Mouse (Mus musculus): ENCODE results near the gene Tcf7. TPM values are rescaled to one million over a fixed set of nuclear protein-coding genes. Genes with fewer than 3 reads are reported as not detected.
A peak's percentile ranks its signal among the peaks of the same experiment; 100 is the strongest.

Gene Tcf7
- polyA plus RNA-seq, 1 experiment from 2014 or later, result 1.0 TPM

DNA sequence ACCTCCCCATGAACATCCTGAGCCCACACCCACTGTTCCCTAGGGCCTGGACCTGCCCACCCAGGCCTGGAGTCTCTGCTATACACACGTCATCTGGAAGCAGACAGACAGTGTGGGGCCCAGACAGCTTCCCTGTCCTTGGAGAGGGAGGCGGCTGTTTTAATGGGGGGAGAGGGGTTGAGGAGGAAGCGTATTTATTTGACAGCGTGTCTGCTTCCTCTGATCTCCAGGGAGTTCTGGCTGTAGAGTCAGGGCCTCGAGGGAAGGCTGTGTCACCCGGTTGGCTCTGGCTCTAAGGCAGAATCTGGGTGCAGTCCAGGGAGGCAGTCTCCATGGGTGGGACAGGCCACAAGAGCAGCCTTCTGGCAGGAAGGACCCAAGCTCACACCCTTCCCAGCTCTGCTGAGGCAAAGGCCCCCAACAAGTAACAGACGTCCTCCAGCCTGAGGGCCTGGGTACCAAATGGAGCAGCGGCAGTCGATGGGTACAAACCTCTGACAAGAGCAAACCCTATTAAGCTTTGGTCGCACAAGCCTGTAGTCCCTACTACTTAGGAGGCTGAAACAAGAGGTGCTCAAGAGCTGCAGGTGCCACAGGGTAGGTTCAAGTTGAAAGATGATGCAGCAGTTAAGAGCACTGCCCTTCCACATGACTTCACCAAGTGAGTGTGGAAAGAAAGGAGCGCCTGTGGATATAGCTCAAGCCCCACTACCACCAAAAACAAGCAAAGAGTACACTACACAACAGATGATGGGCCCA is 9.5 kb downstream of the Tcf7 start:
- ATAC-seq (ENCODE audit: low read depth), result peak; percentile 50
- Histone ChIP-seq H3K9ac (ENCODE audit: low read depth, low read length) (no peak overlapping the region), H3K27ac (ENCODE audit: low read length) (no peak overlapping the region), H3K4me1 (ENCODE audit: control insufficient read depth, low read depth, low read length) (no peaks in the 10 kb centered on the region), H3K9me3 (replicated peaks; ENCODE audit: control insufficient read depth, low read length) (no peaks in the 10 kb centered on the region), H3K27me3 (ENCODE audit: control insufficient read depth, insufficient read depth, low read depth, low read length) (no peaks in the 10 kb centered on the region), H3K36me3 (ENCODE audit: control insufficient read depth, insufficient read depth) (no peaks in the 10 kb centered on the region), H3K4me2 (ENCODE audit: low read depth, low read length) (no peak overlapping the region), H3K4me3 (ENCODE audit: low read depth, low read length) (no peak overlapping the region)
- 40% methylated on average over 11 of the region's 11 CpGs for WGBS (ENCODE audit: insufficient replicate concordance)

GRCm38 (mm10) chr11:52272619-52273018 is 10.2 kb downstream of the Tcf7 start:
- Histone ChIP-seq H3K27ac (ENCODE audit: low read length) (no peak overlapping the region), H3K9ac (ENCODE audit: low read depth, low read length) (no peak overlapping the region)

GRCm38 (mm10) chr11:52271765-52272495 is 10.9 kb downstream of the Tcf7 start:
- H3K4me1 ChIP-seq (ENCODE audit: control insufficient read depth, low read depth, low read length), result no peaks in the 10 kb centered on the region
- 69% methylated on average over 8 of the region's 8 CpGs for WGBS (ENCODE audit: insufficient replicate concordance)
- H3K9me3 ChIP-seq (replicated peaks; ENCODE audit: control insufficient read depth, low read length), result no peaks in the 10 kb centered on the region
- no peaks in the 10 kb centered on the region for H3K36me3 ChIP-seq (ENCODE audit: control insufficient read depth, insufficient read depth)
- H3K9ac ChIP-seq (ENCODE audit: low read depth, low read length), result no peak overlapping the region
- no peak overlapping the region for H3K4me3 ChIP-seq (ENCODE audit: low read depth, low read length)
- ATAC-seq (ENCODE audit: low read depth), result no peak
- no peak overlapping the region for H3K27ac ChIP-seq (ENCODE audit: low read length)
- H3K4me2 ChIP-seq (ENCODE audit: low read depth, low read length), result no peak overlapping the region
- no peaks in the 10 kb centered on the region for H3K27me3 ChIP-seq (ENCODE audit: control insufficient read depth, insufficient read depth, low read depth, low read length)

More at GRCm38 (mm10) chr11:52272619-52273018, 10.2 kb downstream of the Tcf7 start:
- H3K4me2 ChIP-seq (ENCODE audit: low read depth, low read length), result no peak overlapping the region
- WGBS (ENCODE audit: insufficient replicate concordance), result 59% methylated on average over 6 of the region's 6 CpGs
- no peaks in the 10 kb centered on the region for H3K4me1 ChIP-seq (ENCODE audit: control insufficient read depth, low read depth, low read length)
- ATAC-seq (ENCODE audit: low read depth), result no peak
- H3K9me3 ChIP-seq (replicated peaks; ENCODE audit: control insufficient read depth, low read length), result no peaks in the 10 kb centered on the region
- no peaks in the 10 kb centered on the region for H3K36me3 ChIP-seq (ENCODE audit: control insufficient read depth, insufficient read depth)
- no peak overlapping the region for H3K4me3 ChIP-seq (ENCODE audit: low read depth, low read length)
- no peaks in the 10 kb centered on the region for H3K27me3 ChIP-seq (ENCODE audit: control insufficient read depth, insufficient read depth, low read depth, low read length)

- Histone ChIP-seq H3K27ac (ENCODE audit: low read length) (no peak overlapping the region), H3K9me3 (replicated peaks; ENCODE audit: control insufficient read depth, low read length) (no peaks in the 10 kb centered on the region), H3K36me3 (ENCODE audit: control insufficient read depth, insufficient read depth) (no peaks in the 10 kb centered on the region), H3K4me2 (ENCODE audit: low read depth, low read length) (no peak overlapping the region), H3K4me1 (ENCODE audit: control insufficient read depth, low read depth, low read length) (no peaks in the 10 kb centered on the region), H3K9ac (ENCODE audit: low read depth, low read length) (no peak overlapping the region), H3K27me3 (ENCODE audit: control insufficient read depth, insufficient read depth, low read depth, low read length) (no peaks in the 10 kb centered on the region), H3K4me3 (ENCODE audit: low read depth, low read length) (no peak overlapping the region)
- ATAC-seq (ENCODE audit: low read depth), result no peak
- WGBS (ENCODE audit: insufficient replicate concordance), result 64% methylated on average over 6 of the region's 6 CpGs
Observed at GRCm38 (mm10) chr11:52269841-52270240, 13.0 kb downstream of the Tcf7 start.

DNA sequence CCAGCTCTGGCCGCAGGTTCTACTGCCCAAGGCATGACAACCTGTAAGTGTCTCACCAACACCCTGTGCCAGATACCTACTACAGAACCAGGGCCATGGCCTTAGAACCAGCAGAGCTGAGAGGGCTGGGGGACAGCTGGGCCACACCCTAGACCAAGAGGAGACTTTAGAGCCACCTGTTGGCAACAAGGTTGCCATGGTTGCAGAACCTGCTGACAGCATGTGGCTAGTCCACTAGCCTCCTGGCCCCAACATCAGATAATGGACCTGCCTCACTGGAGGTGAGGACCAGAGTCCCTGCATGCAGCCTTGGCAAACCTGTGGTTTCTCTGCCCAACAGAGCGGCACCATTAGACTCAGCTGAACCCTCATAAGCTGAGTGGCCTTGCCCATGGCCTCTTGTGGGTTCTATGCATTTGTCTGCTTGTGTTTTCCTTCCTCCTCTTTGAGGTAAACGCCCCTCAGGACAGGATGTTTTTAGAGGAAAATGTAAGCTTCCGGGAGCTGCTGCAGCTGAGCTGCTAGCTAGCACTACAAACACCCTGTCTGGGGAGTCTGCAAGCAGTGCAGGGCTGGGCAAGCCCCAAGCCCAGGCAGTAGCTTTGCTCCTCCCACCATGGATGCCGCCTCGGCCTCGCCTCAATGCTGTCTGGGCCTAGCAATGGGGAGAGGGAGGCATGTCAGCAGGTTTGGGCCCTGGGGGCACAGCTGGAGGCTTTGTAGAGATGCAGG is 14.5 kb downstream of the Tcf7 start:
- Histone ChIP-seq H3K4me1 (ENCODE audit: control insufficient read depth, low read depth, low read length) (no peaks in the 10 kb centered on the region), H3K9ac (ENCODE audit: low read depth, low read length) (no peak overlapping the region), H3K4me3 (ENCODE audit: low read depth, low read length) (no peak overlapping the region), H3K27ac (ENCODE audit: low read length) (no peak overlapping the region), H3K36me3 (ENCODE audit: control insufficient read depth, insufficient read depth) (no peaks in the 10 kb centered on the region), H3K27me3 (ENCODE audit: control insufficient read depth, insufficient read depth, low read depth, low read length) (no peaks in the 10 kb centered on the region), H3K9me3 (replicated peaks; ENCODE audit: control insufficient read depth, low read length) (no peaks in the 10 kb centered on the region), H3K4me2 (ENCODE audit: low read depth, low read length) (no peak overlapping the region)
- ATAC-seq (ENCODE audit: low read depth), result peak; percentile 24; the same call in 1 of the 2 replicates
- WGBS (ENCODE audit: insufficient replicate concordance), result 34% methylated on average over 7 of the region's 7 CpGs

GRCm38 (mm10) chr11:52267271-52267670 is 15.5 kb downstream of the Tcf7 start:
- Histone ChIP-seq H3K4me3 (ENCODE audit: low read depth, low read length) (no peak overlapping the region), H3K9me3 (replicated peaks; ENCODE audit: control insufficient read depth, low read length) (no peaks in the 10 kb centered on the region), H3K9ac (ENCODE audit: low read depth, low read length) (no peak overlapping the region), H3K27ac (ENCODE audit: low read length) (no peak overlapping the region), H3K36me3 (ENCODE audit: control insufficient read depth, insufficient read depth) (no peaks in the 10 kb centered on the region), H3K27me3 (ENCODE audit: control insufficient read depth, insufficient read depth, low read depth, low read length) (no peaks in the 10 kb centered on the region), H3K4me2 (ENCODE audit: low read depth, low read length) (no peak overlapping the region), H3K4me1 (ENCODE audit: control insufficient read depth, low read depth, low read length) (no peaks in the 10 kb centered on the region)
- no peak for ATAC-seq (ENCODE audit: low read depth)
- 55% methylated on average over 5 of the region's 5 CpGs for WGBS (ENCODE audit: insufficient replicate concordance)

DNA sequence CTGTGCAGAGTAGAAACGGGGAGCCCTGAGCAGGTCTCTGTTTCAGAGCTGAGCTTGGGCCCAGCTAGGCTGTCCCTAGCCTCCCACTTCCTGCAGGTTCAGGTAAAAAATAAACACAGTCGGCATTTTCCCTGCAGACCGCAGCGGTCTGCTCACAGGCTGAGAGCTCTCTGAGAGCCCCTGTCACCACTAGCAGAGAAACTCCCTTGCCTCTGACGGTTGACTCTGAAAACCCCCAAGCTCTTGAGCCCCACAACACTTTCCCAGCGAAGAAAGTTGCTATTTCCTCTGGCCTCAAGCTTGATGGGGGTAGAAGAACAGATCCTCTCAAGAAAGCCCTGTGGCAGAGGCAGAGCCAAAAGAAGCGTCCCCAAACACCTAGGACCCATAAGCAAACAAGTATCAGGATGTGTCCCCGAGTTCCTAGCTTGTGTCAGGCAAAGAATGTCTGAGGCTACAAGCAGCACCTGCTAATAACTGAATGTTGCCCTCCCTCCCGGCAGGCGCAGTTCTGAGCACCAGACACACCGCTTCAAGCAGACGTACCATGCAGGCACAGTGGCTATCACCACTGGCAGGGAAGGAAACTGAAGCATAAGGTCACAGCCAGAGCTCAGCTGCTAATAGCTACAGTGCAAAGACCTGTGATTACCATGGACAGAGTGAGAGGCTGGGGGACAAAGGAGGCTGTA is 17.1 kb downstream of the Tcf7 start:
- H3K9me3 ChIP-seq (replicated peaks; ENCODE audit: control insufficient read depth, low read length), result no peaks in the 10 kb centered on the region
- H3K4me1 ChIP-seq (ENCODE audit: control insufficient read depth, low read depth, low read length), result no peaks in the 10 kb centered on the region
- 25% methylated on average over 12 of the region's 12 CpGs for WGBS (ENCODE audit: insufficient replicate concordance)

GRCm38 (mm10) chr11:52264871-52265270 is 17.9 kb downstream of the Tcf7 start:
- ATAC-seq (ENCODE audit: low read depth), result no peak

More for the DNA sequence above, 17.1 kb downstream of the Tcf7 start:
- no peak for ATAC-seq (ENCODE audit: low read depth)
- Histone ChIP-seq H3K4me2 (ENCODE audit: low read depth, low read length) (no peak overlapping the region), H3K9ac (ENCODE audit: low read depth, low read length) (no peak overlapping the region), H3K36me3 (ENCODE audit: control insufficient read depth, insufficient read depth) (no peaks in the 10 kb centered on the region), H3K27me3 (ENCODE audit: control insufficient read depth, insufficient read depth, low read depth, low read length) (no peaks in the 10 kb centered on the region), H3K4me3 (ENCODE audit: low read depth, low read length) (no peak overlapping the region), H3K27ac (ENCODE audit: low read length) (no peak overlapping the region)

More at GRCm38 (mm10) chr11:52264871-52265270, 17.9 kb downstream of the Tcf7 start:
- no peaks in the 10 kb centered on the region for H3K36me3 ChIP-seq (ENCODE audit: control insufficient read depth, insufficient read depth)
- H3K9ac ChIP-seq (ENCODE audit: low read depth, low read length), result no peak overlapping the region
- no peak overlapping the region for H3K4me3 ChIP-seq (ENCODE audit: low read depth, low read length)
- no peaks in the 10 kb centered on the region for H3K9me3 ChIP-seq (replicated peaks; ENCODE audit: control insufficient read depth, low read length)
- H3K4me2 ChIP-seq (ENCODE audit: low read depth, low read length), result no peak overlapping the region
- no peaks in the 10 kb centered on the region for H3K27me3 ChIP-seq (ENCODE audit: control insufficient read depth, insufficient read depth, low read depth, low read length)
- 38% methylated on average over 7 of the region's 7 CpGs for WGBS (ENCODE audit: insufficient replicate concordance)
- no peaks in the 10 kb centered on the region for H3K4me1 ChIP-seq (ENCODE audit: control insufficient read depth, low read depth, low read length)
- no peak overlapping the region for H3K27ac ChIP-seq (ENCODE audit: low read length)

Data from liver, embryonic 16.5 days (tissue).